Mouse (Mus musculus): ENCODE results near the gene Gga3.

Gene Gga3

DNA sequence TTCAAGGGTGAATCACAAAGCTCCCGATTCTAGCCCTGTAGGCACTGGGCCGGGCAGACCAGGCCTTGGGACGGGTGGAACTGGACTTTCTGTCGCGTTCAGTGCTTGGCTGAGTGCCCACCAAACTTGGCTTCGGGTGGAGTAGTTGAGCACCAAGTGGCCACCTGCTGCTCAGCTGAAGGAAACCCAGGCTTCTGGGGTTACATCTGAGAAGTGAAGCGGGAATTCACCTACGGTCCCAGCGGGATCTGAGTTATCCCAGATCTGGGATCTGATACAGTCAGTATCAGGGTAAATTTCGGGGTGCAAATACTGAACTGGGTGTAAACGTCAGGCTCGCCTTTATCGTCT is 8.2 kb upstream of the Gga3 start:
- DNase-seq = no peak

DNA sequence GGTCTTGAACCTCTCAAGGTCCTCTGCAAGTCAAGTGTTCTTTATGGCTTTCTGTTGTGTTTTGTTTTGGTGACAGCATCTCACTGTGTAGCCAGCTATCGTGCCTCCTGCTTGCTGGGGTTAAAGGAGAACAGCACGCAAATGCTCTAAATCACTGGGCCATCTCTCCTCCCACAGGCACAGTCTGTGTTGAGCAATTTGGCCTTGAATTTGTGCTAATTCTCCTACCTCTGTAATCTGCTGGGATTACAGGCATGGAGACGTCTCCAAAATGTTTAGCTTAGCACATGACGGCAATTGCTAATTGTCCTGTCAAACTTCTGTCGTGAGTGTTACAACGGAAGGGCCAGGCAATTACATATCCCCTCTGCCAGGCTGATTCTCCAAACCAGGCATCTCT is 7.3 kb upstream of the Gga3 start:
- DNase-seq = no peak

DNA sequence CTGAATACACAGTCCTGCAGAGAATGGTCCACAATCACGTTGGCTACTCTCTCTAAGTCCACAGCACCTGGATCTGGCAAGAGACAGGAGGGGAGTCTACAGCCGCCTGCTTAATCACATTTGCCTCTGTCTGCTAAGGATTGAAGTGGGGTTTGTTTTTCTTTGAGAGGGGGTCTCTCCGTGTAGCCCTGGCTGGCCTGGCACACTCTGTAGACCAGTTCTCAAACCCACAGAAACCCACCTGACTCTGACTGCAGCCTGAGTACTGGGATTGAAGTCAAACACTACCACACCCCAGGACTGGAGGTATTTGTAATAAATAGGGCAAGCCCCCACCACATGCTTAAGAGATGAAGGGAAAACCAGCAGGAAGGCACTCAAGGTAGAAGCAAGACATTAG is 5.7 kb upstream of the Gga3 start:
- DNase-seq = no peak

DNA sequence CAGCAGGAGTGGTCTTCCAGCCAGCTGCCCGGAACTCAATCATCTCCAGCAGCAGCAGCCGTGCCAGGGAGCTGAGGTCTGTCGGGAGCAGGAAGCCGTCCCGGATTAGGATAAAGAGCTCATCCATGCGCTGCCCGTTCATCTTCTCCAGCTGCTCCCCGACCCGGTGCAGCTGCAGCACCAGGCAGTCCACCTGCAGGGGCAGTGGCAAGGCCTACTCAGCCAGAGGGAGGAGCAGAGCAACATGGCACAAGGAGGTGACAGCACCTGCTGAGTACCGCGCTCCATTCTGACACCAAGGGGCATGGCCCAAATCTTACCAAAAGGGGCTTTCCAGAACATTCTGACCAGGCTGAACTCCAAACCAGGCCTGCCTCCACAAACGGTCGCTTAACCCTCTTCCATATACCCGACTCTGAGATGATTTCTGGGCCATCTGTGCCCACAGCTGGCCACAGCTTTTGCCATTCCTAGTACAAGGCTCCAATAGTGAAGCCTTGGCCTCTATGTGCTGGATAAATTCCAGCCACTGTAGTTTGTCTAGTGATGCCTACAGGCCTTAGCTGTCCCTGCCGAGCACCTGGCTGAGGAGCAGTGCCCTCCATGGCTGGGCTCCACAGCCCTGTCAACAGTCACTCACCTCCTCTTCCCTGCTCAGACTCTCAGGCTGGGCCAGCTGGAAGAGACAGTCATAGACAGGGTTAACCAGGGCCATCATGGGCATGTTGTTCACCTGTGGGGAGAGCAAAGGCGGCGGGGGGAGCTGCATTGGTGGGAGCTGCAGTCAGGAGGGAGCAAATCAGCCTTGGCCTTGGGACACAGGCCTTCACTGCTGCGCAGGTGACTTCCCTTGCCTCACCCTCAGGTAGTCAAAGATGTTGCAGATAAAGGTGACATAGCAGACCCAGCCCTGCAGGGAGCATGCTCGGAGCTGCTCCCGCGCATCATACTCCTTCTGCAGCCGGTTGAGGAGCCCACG is 4.9 kb upstream of the Gga3 start:
- no peak for DNase-seq

DNA sequence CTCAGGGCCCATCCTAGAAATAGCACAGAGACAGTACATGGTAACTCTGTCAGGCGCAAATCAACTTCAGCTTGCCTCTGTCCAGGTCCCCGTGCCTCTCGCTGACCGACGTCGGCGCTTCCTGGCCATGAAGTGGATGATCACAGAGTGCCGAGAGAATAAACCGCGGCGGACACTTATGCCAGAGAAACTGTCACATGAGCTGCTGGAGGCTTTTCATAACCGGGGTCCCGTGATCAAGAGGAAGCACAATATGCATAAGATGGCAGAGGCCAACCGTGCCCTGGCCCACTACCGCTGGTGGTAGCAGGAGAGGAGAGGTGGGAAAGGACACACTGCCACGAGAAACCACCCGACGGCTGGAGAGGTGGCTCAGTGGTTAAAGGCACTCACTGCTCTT is 2.9 kb upstream of the Gga3 start:
- DNase-seq = no peak

DNA sequence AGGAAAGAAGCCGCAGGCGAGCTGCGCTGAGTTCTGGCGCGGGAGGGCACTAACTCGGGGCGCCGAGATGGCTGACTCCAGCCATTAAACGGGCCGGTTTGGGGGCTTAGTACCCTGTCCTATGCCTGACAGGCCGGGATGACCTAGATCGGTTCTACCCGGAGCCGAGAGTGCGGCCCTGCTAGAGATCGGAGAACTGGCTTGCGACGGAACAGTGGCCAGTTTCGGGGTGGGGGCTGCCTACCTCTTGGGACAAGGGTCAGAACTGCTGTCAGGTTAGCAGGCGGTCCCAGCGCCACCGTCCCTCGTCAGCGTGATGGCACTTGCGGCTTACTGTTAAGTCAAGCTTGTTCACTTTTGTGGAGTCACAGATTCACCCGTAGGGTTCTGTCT is 449 bp upstream of the Gga3 start:
- DNase-seq = no peak

DNA sequence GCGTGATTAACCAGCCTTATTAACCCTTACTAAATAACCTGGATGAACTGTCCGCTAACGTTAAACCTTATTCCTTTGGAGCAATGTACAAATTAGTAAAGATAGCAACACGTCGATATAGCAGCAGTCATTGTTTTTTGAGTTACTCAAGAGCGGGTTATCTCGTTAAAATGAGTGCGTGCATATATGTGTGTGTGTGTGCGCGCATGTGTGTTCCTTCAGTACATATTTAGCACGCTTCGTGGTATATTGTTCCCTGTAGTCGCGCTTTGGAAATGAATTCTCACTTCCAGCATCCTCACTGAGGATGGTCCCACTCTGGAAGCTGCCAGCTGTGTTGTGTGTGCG is 749 bp downstream of the Gga3 start:
- no peak for DNase-seq

DNA sequence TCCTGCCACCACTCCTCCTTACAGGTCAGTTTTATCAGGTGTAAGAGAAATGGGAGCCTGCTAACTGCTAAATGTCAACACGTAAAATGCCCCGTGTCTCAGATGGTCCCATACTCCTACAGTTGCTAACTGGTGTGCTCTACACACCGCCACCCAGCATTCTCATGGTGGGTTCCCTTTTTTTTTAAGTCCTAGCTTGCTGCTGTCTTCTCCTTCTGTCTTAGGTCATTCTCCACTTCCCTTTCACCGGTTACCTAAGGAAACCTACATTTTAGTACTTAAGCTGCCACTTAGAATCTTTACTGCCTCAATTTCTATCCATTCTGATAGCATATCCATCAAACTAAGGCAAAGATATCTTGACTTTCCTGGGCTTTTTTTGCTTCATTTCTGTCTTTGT is 2.7 kb downstream of the Gga3 start:
- DNase-seq = no peak

DNA sequence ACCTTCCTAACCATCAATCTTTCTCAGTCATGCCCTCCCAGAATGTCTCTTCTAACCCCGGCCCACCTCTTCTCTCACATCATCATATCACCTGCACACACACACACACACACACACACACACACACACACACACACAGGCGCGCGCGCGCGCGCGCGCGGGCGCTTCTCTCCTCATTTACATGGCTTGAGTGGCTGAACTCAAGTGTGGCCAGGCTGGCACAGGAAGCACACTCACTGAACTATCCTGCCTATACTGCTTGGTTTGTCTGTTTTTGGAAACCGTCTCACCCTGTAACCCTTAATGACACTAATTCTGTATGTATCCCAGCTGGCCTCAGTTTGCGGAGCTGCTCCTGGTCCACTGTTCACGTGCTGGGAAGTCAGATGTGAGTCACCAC is 3.1 kb downstream of the Gga3 start:
- DNase-seq = no peak

DNA sequence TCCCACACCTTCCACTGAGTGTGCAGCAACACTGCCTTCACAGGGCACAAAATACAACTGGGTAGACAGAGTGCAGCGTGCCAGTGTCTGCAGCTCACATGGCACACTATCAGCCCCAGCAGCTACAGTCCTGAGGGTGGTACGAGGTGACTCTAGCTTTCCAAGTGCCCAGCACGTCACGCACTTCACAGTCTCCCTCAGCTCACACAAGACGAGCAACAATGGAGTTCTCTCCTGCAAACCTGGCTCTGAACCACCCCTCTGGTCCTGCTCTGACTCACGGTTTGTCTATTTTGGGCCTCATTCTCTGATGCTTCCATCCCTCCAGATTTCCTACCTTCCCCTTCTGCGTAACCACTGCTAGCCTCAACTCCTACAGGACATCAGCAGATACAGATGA is 4.1 kb downstream of the Gga3 start:
- no peak for DNase-seq

DNA sequence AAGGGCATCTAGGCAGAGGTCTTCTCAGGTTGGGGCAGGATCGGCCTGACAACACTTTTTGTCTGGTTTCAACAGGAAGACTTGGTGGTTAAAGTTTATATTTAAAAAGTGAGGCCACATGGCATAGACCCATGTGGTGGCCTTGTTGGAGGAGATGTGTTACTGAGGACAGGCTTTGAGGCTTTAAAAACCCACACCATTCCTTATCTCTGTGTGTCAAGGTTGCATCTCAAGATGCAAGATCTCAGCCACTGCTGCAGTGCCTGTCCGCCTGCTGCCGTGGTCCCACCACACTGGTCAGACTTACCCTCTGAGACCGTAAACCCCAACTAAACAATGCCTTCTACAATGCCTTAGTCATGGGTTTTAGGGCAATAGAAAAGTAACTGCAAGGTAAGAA is 5.5 kb downstream of the Gga3 start:
- no peak for DNase-seq

DNA sequence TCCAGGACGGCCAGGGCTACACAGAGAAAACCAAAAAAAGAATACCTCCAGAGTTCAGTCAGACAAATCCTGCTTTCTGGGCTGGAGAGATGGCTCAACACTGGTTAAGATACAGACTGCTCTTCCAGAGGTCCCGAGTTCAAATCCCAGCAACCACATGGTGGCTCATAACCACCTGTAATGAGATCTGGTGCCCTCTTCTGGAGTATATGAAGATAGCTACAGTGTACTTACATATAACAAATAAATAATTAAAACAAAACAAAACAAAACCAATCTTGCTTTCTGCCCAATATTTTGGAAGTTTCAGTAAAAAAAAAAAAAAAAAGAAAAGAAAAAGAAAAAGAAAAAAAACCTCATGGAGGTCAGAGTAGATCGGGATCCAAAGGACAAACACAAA is 8.6 kb downstream of the Gga3 start:
- DNase-seq = no peak

DNA sequence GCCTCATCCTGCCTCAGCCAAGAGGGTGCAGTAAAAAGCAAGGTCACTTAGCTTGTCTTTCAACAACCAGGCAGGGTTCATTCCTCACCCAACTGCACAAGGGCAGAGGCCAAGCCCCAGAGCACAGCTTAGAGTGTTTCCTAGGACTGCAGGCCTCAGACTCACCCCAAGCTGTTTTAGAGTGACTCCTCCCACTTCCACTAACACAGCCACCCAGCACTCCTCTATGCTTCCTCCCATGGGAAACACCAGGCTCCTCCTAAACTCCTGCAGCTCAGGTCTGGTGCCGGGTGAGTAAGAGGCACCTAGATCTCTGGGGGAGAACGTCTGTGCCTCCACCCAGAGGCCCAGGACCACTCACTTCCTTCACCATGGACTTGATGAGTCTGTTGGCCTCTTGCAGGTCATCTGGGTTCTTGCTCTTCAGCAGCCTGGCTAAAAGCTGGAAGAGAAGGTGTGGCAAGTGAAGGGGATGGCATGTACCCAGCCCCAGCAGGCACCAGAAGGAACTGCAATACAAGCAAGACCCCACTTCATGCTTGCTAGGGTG is 13.2 kb downstream of the Gga3 start:
- DNase-seq = no peak

DNA sequence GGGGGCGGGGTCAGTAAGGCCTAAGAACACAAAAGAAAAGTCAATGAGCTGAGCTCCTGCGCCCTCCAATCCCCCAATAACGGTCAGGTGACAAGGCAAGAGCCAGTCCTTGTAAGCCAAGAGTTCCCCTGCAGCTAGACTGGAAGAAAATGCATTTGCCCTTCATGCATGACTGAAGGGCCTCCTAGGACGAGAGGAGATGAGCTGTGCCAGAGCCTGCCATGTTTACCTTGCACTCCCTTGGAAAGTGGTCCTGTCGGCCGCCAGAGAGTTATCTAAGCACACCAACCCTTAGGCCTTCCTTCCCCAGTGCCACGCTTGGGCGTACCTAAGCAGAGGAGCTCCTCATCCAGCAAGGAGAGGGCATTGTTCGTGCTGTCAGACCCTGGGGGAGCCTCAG is 15.9 kb downstream of the Gga3 start:
- no peak for DNase-seq

DNA sequence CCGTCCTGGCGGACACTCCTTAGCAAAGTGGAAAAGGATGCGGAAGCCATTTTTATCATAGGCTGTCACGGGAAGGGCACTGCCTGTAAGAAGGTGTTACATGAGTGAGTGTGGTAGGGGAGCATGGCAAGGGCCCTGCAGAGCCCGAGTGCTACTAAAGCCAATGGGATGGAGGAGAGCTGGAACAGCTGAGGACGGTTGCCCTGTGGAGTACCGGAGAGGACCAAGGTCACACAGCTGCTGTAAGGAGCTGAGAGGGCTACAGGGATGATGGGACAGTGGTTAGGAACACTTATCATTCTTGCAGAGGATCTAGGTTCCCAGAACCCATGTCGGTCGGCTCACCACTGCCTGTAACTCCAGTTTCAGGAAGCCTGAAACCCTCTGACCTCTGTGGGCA is 17.4 kb downstream of the Gga3 start:
- no peak for DNase-seq

DNA sequence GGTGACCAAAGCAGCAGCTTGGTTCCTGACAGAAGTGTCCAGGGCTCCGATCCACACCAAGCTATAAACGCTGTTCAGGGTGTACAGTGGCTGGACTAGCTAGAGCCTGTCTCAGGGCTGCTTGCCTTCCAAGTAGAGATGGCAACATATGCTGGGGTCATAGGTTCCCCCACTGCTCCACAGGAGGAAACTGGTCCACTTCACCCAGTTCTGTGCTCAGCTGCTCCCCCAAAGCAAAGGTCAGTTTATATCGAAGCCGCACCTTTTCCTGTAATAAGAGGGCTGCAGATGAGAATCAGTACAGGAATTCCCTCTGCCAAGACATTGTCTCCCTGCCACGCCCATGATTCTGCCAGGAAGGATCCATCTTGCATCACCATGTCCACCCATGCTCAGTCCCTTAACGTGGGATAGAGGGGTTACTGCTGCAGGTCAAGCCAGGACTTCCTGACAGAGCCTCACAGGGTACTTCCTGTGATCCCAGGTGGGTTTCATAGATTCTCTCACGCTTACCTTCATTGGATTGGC is 18.2 kb downstream of the Gga3 start:
- no peak for DNase-seq

DNA sequence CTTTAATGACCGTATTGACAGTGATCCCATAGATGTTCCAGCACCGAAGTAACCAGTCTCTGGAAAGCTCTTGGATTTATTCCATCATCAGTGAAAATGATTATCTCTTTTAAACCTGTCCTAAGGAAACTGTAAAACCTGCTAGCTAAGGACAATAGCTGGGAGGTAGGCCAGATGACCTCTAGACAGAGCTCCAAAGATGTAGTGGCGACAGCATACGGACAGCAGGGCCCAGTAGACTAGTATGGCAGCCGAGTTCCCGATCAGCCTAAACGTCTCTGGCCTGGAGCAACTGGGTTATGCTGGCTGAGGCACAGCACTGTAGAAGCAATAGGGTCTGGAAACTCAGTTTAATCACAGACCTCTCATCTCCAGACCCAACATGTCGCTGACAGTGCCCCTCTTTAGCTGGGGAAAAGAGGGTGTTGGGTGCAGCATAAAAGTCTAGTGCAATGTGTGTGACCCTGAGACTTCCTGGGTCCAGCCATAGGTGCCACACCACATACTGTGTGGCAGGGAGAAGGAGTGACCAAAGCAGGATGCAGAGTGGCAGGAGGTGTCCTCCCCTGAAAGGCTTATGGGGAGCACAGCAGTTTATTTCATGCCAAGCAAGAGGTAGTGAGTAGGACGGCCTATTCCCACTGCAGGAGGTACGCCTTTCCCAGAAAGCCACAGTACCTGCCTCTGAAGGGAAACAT is 19.3 kb downstream of the Gga3 start:
- no peak for DNase-seq

DNA sequence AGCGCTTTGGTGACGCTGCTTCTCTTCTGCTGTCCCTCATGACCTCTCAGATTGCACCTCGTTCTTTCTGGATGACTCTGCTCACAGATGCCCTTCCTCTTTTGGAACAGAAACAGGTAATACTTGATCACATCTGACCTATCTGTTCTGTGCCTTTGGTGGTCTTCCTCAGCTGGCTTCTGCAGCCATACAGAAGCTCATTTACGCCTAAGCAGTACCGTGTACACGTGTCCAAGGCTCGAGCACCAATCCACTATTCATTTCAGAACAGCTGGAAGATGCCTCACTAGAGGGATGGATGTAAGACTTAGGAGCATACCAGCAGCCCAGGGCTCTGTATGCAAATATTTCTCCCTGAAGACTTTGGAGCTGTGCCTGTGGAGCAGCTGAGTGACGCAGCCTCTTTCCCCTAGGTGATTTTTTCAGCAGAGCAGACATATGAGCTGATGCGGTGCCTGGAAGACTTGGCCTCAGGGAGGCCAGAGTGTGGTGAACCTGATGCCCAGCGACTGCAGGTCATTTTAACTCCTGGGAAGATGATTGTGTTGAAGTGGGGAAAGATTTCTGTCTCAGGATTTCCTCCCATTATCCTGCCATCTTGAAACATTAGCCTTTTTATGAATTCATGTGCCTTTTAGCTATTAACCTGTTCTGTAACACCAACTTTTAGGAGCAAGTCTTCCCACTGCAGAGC is 20.8 kb downstream of the Gga3 start:
- no peak for DNase-seq

DNA sequence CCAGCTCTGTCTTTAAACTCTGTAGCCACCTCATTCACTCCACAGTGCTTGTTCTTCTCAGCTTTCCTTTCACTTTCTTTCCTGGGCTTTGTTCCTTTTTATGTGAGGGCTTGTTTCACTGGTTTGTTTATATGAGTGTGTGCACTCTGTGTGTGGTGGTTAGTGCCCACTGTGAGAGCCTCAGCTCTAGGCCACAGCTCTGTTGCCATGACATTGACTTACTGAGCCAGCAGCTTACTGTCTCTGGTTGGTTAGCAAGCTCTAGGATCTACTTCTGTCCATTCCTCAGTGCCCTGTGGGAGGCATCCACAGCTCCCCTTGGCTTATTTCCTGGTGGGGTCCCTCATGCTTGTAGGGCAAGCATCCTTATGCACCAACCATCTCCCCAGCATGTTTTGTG is 24.8 kb downstream of the Gga3 start:
- DNase-seq = no peak

DNA sequence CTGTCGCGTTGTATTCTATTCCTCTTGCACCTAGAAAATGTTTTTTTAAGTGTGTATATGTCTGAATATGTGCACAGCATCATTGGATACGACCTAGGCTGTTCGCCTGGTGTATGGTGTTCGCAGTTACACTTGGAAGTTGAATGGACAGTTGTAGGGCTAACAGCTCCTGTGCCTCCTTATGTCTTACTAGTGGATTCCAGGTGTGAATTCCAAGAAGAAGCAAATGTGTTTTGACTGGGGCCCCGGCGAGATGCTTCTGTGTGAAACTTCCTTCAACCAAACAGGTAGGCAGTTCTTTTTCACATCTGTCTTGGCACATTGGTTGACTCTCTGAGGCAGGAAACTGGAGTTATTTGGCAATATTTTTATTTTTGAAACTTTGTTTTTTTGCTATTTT is 38.9 kb downstream of the Gga3 start:
- no peak for DNase-seq

DNA sequence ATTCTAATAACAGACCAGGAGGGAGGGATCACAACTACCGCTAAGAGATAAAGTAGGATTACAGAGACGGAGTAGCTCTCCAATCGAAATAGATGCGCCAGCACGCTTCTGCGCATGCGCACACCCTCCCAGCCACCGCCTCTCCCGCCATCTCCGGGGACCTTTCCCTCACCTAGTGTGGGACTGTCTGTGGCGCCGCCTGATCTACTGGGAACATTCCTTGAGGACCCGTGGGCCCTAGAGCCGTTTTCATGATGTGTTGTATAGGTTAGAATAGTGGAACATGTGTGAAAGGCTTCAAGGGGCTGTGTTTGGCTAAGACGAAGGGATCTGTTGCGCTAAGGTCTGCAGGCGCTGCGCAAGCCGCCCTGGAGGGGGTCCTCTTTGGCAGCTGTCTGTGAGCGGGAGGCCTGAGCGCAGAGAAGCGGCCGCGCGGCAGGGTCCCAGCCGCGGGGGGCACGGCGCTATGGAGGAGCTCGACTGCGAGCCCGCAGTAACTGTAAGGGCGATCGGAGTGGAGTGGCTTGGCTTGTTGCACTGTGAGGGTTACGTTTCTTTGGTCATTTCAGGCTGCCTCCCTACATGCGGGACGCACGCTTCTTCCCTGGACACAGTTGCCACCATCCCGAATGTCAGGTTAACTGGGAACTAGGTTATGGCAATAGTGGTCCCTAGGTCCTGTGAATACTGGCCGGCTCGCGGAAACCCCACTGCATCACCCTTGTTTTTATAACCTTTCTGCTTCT is 39.6 kb downstream of the Gga3 start, which contains the start of gene Nup85:
TSS of gene Nup85 (plus strand) at position 371 of the 746 bp plus-strand sequence.
- peak; percentile 97 for DNase-seq

DNA sequence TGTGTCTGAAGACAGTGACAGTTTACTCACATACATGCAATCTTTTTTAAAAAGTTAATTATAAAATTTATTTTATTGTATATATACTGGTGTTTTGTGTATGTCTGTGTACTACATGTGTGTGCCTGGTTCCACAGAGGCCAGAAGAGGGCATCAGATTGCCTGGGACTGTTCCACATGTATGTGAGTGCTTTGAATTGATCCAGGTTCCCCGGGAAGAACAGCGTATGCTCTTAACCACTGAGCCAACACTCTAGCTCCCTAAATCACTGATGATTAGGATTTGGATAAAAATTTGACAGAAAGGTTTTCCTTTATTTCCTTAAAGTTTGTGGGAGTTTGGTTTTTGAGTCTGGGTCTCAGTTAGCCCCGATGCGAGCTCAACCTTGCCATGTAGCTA is 40.4 kb downstream of the Gga3 start:
- peak; percentile 43 for DNase-seq

DNA sequence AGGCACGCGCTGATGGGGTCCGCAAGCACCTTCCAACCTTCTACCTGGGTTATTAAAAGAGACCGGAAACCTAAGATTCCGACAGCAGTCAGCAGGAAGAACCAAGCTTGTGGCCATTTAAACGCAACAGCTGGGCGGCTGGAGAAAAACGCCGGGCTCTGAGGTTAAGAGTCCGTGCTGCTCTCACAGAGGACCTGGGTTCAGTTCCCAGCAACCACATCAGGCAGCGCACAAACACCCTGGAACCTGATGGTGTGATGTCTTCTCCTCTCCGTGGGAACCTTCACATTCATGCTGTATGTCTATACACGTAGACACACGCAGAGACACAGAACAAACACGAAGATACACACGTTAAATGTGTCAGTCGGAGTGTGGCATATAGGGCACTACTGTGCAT is 48.1 kb downstream of the Gga3 start:
- no peak for DNase-seq
